Mouse (Mus musculus): Measurements from ENCODE around the gene Gorasp1. TPM values are rescaled to one million over a fixed set of nuclear protein-coding genes. Genes with fewer than 3 reads are reported as not detected.
A peak's percentile ranks its signal among the peaks of the same experiment; 100 is the strongest.

Gorasp1 gene
- polyA plus RNA-seq, 1 experiment, result 10.5 TPM

DNA sequence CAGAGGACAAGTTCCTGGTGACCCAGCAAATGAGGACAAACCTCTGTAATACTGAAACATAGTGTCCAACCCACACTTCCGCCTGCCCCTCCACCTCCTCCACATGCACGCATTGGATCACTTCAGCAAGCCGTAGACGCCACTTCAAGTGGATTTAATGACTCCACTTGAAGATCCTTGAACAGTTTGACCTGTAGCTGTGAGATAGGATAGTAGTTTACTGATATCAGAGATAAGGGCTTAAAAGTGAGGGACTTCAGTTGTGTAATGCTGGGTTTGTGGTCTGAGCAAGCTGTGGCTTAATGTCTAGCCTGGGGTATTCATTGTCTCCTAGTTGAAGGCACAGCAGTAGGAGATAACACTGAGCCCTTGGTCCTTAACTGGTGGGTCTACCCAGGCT lies 13.9 kb downstream of the Gorasp1 start:
- TF ChIP-seq MYOG (IDR thresholded peaks at IDR 0.05; ENCODE audit: control insufficient read depth in 1 of 3, insufficient read depth in 1 of 3, insufficient read length in 2 of 3, low read depth in 2 of 3) (no peak), POLR2AphosphoS2 (IDR thresholded peaks at IDR 0.05; ENCODE audit: insufficient read length, low read depth) (peak; percentile 16), SRF (IDR thresholded peaks at IDR 0.05; ENCODE audit: control insufficient read depth, insufficient read length, low read depth) (no peak), E2F4 (IDR thresholded peaks at IDR 0.05; ENCODE audit: insufficient read depth) (no peak), REST (IDR thresholded peaks at IDR 0.05; ENCODE audit: insufficient read depth, insufficient read length) (no peak), TCF3 (IDR thresholded peaks at IDR 0.05; ENCODE audit: insufficient read length, low read depth) (no peak)
- Histone ChIP-seq H3ac (ENCODE audit: control insufficient read depth, insufficient read length) (no peak overlapping the region), H3K4me2 (ENCODE audit: low read depth) (no peak overlapping the region), H3K4me3 (no peak overlapping the region), H3K27me3 (ENCODE audit: control insufficient read depth, insufficient read depth, insufficient read length) (no peaks in the 10 kb centered on the region), H3K79me2 (ENCODE audit: control insufficient read depth, insufficient read depth) (no peaks in the 10 kb centered on the region), H3K36me3 (ENCODE audit: control insufficient read depth, insufficient read depth) (peaks cover 23% of the 10 kb centered on the region)

DNA sequence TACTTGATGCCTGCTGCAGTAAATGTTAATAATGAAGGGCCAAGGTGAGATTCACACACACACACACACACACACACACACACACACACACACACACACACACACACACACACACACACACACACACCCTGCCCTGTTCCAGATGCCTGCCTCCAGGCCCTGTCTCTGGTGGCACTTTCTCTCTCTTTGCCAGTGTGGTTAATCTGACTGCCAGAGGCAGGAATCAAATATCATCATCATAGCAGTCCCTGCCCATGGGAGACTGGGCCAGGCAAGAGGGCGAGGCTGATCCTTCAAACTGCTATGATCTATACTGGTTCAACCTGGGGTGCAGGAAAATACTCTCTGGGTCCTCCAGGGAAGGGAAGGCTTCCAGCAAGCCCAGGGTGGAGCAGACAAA lies 17.5 kb downstream of the Gorasp1 start:
- Histone ChIP-seq H3K27me3 (ENCODE audit: control insufficient read depth, insufficient read depth, insufficient read length) (no peaks in the 10 kb centered on the region), H3ac (ENCODE audit: control insufficient read depth, insufficient read length) (no peak overlapping the region), H3K36me3 (ENCODE audit: control insufficient read depth, insufficient read depth) (peaks cover 28% of the 10 kb centered on the region), H3K4me3 (no peak overlapping the region), H3K4me2 (ENCODE audit: low read depth) (no peak overlapping the region), H3K79me2 (ENCODE audit: control insufficient read depth, insufficient read depth) (no peaks in the 10 kb centered on the region)
- TF ChIP-seq MYOD1 (IDR thresholded peaks at IDR 0.05; ENCODE audit: control insufficient read depth in 1 of 3, insufficient read length in 2 of 3, low read depth in 2 of 3) (no peak), SRF (IDR thresholded peaks at IDR 0.05; ENCODE audit: control insufficient read depth, insufficient read length, low read depth) (no peak), E2F4 (IDR thresholded peaks at IDR 0.05; ENCODE audit: insufficient read depth) (no peak), TCF3 (IDR thresholded peaks at IDR 0.05; ENCODE audit: insufficient read length, low read depth) (no peak), POLR2A (IDR thresholded peaks at IDR 0.05; ENCODE audit: insufficient read length, low read depth) (no peak)

DNA sequence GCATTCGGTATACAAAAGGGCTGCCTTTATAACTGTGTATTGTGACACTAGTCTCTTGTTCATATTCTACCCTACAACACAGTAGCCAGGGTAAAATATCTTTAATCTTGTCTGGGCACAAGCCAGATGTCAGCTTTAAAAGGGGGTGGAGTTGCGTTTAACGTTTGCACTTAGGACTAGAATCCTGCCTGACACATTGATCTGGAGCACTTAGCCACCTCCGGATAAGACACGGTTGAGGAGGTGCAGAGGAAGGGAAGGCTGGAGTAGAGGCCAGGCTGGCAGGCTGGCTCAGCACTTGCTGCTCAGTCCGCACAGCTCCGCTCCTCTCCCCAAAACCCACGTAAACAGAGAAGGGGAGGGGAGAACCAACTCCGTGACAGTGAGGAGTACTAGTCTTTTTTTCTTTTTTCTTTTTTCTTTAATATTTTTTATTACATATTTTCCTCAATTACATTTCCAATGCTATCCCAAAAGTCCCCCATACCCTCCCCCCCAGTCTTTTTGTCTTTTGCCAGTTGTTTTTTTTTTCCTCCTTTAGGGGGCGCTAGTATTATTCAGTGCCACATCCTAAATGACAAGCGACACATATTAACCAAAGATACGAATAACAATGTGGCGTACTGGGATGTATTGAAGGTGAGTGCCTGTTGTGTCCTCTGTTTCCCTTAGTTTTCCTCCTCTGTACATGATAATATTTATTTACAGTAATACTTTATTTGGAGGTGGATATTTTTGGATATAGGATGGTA lies 24.1 kb downstream of the Gorasp1 start:
- TF ChIP-seq POLR2AphosphoS2 (IDR thresholded peaks at IDR 0.05; ENCODE audit: insufficient read length, low read depth) (no peak), MYOG (IDR thresholded peaks at IDR 0.05; ENCODE audit: control insufficient read depth in 1 of 3, insufficient read depth in 1 of 3, insufficient read length in 2 of 3, low read depth in 2 of 3) (no peak), CEBPB (IDR thresholded peaks at IDR 0.05; ENCODE audit: insufficient read depth, poor library complexity, severe bottlenecking) (no peak), TCF3 (IDR thresholded peaks at IDR 0.05; ENCODE audit: insufficient read length, low read depth) (no peak), REST (IDR thresholded peaks at IDR 0.05; ENCODE audit: insufficient read depth, insufficient read length) (no peak), TCF12 (IDR thresholded peaks at IDR 0.05; ENCODE audit: insufficient read depth, poor library complexity, severe bottlenecking) (no peak), MYOD1 (IDR thresholded peaks at IDR 0.05; ENCODE audit: control insufficient read depth in 1 of 3, insufficient read length in 2 of 3, low read depth in 2 of 3) (no peak), USF1 (IDR thresholded peaks at IDR 0.05; ENCODE audit: low read depth) (no peak), MAX (IDR thresholded peaks at IDR 0.05; ENCODE audit: low read depth) (no peak)
- Histone ChIP-seq H3K4me2 (ENCODE audit: low read depth) (no peak overlapping the region), H3K79me2 (ENCODE audit: control insufficient read depth, insufficient read depth) (no peaks in the 10 kb centered on the region), H3K27me3 (ENCODE audit: control insufficient read depth, insufficient read depth, insufficient read length) (no peaks in the 10 kb centered on the region), H3ac (ENCODE audit: control insufficient read depth, insufficient read length) (no peak overlapping the region), H3K36me3 (ENCODE audit: control insufficient read depth, insufficient read depth) (peaks cover 40% of the 10 kb centered on the region), H3K4me3 (no peak overlapping the region)

DNA sequence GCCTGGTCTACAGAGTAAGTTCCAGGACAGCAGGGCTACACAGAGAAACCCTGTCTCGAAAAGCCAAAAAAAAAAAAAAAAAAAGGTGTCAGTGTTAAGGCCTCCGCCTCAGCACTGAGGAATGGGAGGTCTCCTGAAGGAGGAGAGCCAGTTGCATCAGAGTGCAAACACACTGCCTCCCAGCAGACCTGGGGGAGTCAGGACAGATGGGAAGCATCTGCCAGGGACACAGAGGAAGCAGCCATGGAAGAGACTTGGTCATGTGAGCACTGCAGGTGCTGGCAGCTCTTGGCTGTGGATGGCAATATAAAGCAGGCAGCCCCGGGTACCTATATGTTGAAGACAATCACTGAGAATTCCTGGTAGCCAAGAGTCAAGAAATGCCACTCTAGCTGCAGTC lies 27.4 kb downstream of the Gorasp1 start:
- Histone ChIP-seq H3K4me2 (ENCODE audit: low read depth) (no peak overlapping the region), H3ac (ENCODE audit: control insufficient read depth, insufficient read length) (no peak overlapping the region), H3K36me3 (ENCODE audit: control insufficient read depth, insufficient read depth) (peaks cover 58% of the 10 kb centered on the region), H3K27me3 (ENCODE audit: control insufficient read depth, insufficient read depth, insufficient read length) (no peaks in the 10 kb centered on the region), H3K79me2 (ENCODE audit: control insufficient read depth, insufficient read depth) (no peaks in the 10 kb centered on the region), H3K4me3 (no peak overlapping the region)
- TF ChIP-seq TCF3 (IDR thresholded peaks at IDR 0.05; ENCODE audit: insufficient read length, low read depth) (no peak), REST (IDR thresholded peaks at IDR 0.05; ENCODE audit: insufficient read depth, insufficient read length) (no peak), CEBPB (IDR thresholded peaks at IDR 0.05; ENCODE audit: insufficient read depth, poor library complexity, severe bottlenecking) (no peak), MAX (IDR thresholded peaks at IDR 0.05; ENCODE audit: low read depth) (no peak)

DNA sequence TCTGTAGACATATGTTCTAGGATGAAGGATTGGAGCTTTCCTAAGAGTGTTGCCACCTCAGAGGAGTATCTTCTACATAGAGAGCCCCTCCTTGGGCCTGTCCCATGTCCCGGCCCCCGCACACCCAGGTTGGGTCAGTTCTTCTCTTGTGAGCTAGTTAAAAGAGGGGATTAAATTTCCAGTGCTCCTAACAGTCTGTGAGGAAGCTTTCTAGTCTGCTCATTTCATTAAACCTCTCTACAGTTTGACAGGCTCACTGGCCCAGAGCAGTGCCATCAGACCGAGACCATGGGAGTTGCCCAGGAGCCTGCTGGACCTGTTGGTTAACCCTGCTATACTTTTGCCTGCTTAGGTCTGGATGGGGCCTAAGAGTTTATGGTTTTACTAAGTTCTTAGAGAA lies 28.7 kb downstream of the Gorasp1 start:
- H3K4me2 ChIP-seq (ENCODE audit: low read depth), result no peak overlapping the region
- TF ChIP-seq TCF3 (IDR thresholded peaks at IDR 0.05; ENCODE audit: insufficient read length, low read depth) (no peak), POLR2AphosphoS2 (IDR thresholded peaks at IDR 0.05; ENCODE audit: insufficient read length, low read depth) (no peak), USF1 (IDR thresholded peaks at IDR 0.05; ENCODE audit: low read depth) (no peak), E2F4 (IDR thresholded peaks at IDR 0.05; ENCODE audit: insufficient read depth) (no peak), REST (IDR thresholded peaks at IDR 0.05; ENCODE audit: insufficient read depth, insufficient read length) (no peak), CEBPB (IDR thresholded peaks at IDR 0.05; ENCODE audit: insufficient read depth, poor library complexity, severe bottlenecking) (no peak), MYOD1 (IDR thresholded peaks at IDR 0.05; ENCODE audit: control insufficient read depth in 1 of 3, insufficient read length in 2 of 3, low read depth in 2 of 3) (no peak), POLR2A (IDR thresholded peaks at IDR 0.05; ENCODE audit: insufficient read length, low read depth) (no peak), MAX (IDR thresholded peaks at IDR 0.05; ENCODE audit: low read depth) (no peak), TCF12 (IDR thresholded peaks at IDR 0.05; ENCODE audit: insufficient read depth, poor library complexity, severe bottlenecking) (no peak), MYOG (IDR thresholded peaks at IDR 0.05; ENCODE audit: control insufficient read depth in 1 of 3, insufficient read depth in 1 of 3, insufficient read length in 2 of 3, low read depth in 2 of 3) (no peak)
- H3K79me2 ChIP-seq (ENCODE audit: control insufficient read depth, insufficient read depth), result no peaks in the 10 kb centered on the region
- H3K4me3 ChIP-seq, result no peak overlapping the region
- peaks cover 69% of the 10 kb centered on the region for H3K36me3 ChIP-seq (ENCODE audit: control insufficient read depth, insufficient read depth)
- H3K27me3 ChIP-seq (ENCODE audit: control insufficient read depth, insufficient read depth, insufficient read length), result no peaks in the 10 kb centered on the region
- no peak overlapping the region for H3ac ChIP-seq (ENCODE audit: control insufficient read depth, insufficient read length)
